Mouse (Mus musculus) liver, adult 2 months (tissue): ENCODE results near the gene Myom1.

Experiments
- CTCF ChIP-seq: fragments of 200-500 bp; IDR thresholded peaks from 2 replicates; pipeline ENCODE4 v1.5.1; 2011; ENCODE audit warnings: low read depth, low read length, control low read depth
- POLR2A ChIP-seq: fragments of 200-500 bp; IDR thresholded peaks from 2 replicates; pipeline ENCODE4 v1.6.1; 2011; ENCODE audit warnings: low read length, control low read depth; ENCODE audit not compliant: insufficient read depth; ENCODE audit errors: extremely low read depth

- TF ChIP-seq CTCF (no peak), POLR2A (no peak)
Observed at GRCm38 (mm10) chr17:70993385-70993807, 9.0 kb upstream of the Myom1 start.
